Mouse (Mus musculus) hindbrain, embryonic 12.5 days (tissue): ENCODE measurements around the gene Pxylp1. TPM values are rescaled to one million over a fixed set of nuclear protein-coding genes. Genes with fewer than 3 reads are reported as not detected.

Experiments used
- ATAC-seq: fragments of 200-750 bp; cut with Nextera tagmentation; 2 replicates; pipeline ENCODE4 v1.8.0; 2017; ENCODE audit warnings: moderate TSS enrichment; ENCODE audit not compliant: low FRiP score
- H3K27ac ChIP-seq: fragments of 300-500 bp; sonication (generic); 2 replicates; pipeline ENCODE4 v1.5.1; 2016; ENCODE audit warnings: mild to moderate bottlenecking
- H3K27me3 ChIP-seq: fragments of 300-500 bp; sonication (generic); 2 replicates; pipeline ENCODE4 v1.6.1; 2016; ENCODE audit warnings: mild to moderate bottlenecking
- H3K36me3 ChIP-seq: fragments of 300-500 bp; sonication (generic); 2 replicates; pipeline ENCODE4 v1.6.1; 2016; ENCODE audit warnings: mild to moderate bottlenecking
- H3K4me1 ChIP-seq: fragments of 300-500 bp; sonication (generic); 2 replicates; pipeline ENCODE4 v1.6.1; 2016
- H3K4me2 ChIP-seq: fragments of 300-500 bp; sonication (generic); replicated peaks from 2 replicates; pipeline ENCODE4 v1.6.1; 2016; ENCODE audit warnings: mild to moderate bottlenecking
- H3K4me3 ChIP-seq: fragments of 300-500 bp; sonication (generic); 2 replicates; pipeline ENCODE4 v1.5.1; 2016; ENCODE audit warnings: mild to moderate bottlenecking
- H3K9ac ChIP-seq: fragments of 300-500 bp; sonication (generic); 2 replicates; pipeline ENCODE4 v1.6.1; 2016; ENCODE audit warnings: mild to moderate bottlenecking, moderate library complexity
- H3K9me3 ChIP-seq: fragments of 300-500 bp; sonication (generic); replicated peaks from 2 replicates; pipeline ENCODE4 v1.6.1; 2016; ENCODE audit warnings: mild to moderate bottlenecking
- WGBS: fragments of 180-500 bp; shearing (Covaris S2); methylation state at CpG from one replicate; pipeline ENCODE4 v1.1.7; 2016; 5-methylcytosine and 5-hydroxymethylcytosine counted together
- polyA plus RNA-seq: library from polyadenylated mRNA; unstranded; fragments of >200 nt; fragmentation: Nextera tagmentation; extraction: Ambion mirVana; gene quantifications from 2 replicates; pipeline ENCODE4 v1.2.1, GENCODE M21; 2016

Gene Pxylp1
- polyA plus RNA-seq, 1 experiment from 2014 or later: 59.9 TPM

DNA sequence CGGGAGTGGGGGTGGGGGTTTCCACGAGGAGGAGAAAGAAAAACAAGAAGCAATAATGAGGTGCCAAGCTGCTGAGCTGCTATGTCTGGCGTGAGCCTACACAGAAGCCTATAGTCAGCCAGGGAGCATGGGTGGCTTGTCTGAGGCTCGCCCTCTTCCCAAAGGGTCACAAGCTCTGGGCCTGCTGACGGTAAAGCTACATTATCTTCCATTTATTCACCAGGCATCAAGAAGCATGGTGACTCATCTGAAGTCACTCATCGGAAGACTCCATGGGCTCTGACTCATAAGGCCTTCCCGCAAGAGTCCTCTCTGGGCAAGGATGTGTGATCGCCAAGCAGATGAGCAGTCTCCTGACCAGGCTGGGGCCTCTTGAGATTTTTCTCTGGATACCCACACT, 110.4 kb downstream of the Pxylp1 start:
- Histone ChIP-seq H3K9me3 (no peaks in the 10 kb centered on the region), H3K27me3 (no peaks in the 10 kb centered on the region), H3K4me1 (peaks cover 2% of the 10 kb centered on the region; the same call in 1 of the 2 replicates), H3K4me3 (no peak overlapping the region), H3K9ac (no peak overlapping the region), H3K27ac (no peak overlapping the region), H3K4me2 (no peak overlapping the region), H3K36me3 (no peaks in the 10 kb centered on the region)
- no peak for ATAC-seq
- 78% methylated on average over 8 of the region's 8 CpGs for WGBS

Other genes starting within 250 kb of the Pxylp1 start
- gene Zbtb38, start 139.8 kb downstream of the Pxylp1 start, polyA plus RNA-seq: 18.0 and 20.0 TPM in 2 replicates
- gene Spsb4, start 126.2 kb upstream of the Pxylp1 start, polyA plus RNA-seq: 88.2 and 89.2 TPM in 2 replicates
- gene Slc25a36, start 218.5 kb upstream of the Pxylp1 start, polyA plus RNA-seq: 99.8 and 113 TPM in 2 replicates